Mouse (Mus musculus) CH12.LX (cell line): ENCODE data around the gene Fam69a. TPM values are rescaled to one million over a fixed set of nuclear protein-coding genes. Genes with fewer than 3 reads are reported as not detected.
A peak's percentile ranks its signal among the peaks of the same experiment; 100 is the strongest.

Experiments used
- DNase-seq: peaks from one replicate; pipeline ENCODE4 v3.0.0-alpha.2; 2013; ENCODE audit errors: extremely low read depth
- H3K27ac ChIP-seq: 2 replicates; pipeline ENCODE4 v1.5.1; 2012; ENCODE audit warnings: low read depth, mild to moderate bottlenecking, control low read depth, moderate library complexity; ENCODE audit not compliant: insufficient read depth
- H3K27me3 ChIP-seq: replicated peaks from 2 replicates; pipeline ENCODE3; 2012; ENCODE audit warnings: inconsistent platforms
- H3K36me3 ChIP-seq, 2 experiments: replicated peaks in 1 of 2; 2 replicates each; pipeline versions ENCODE3 to v1.6.1; 2012; ENCODE audit warnings: inconsistent platforms in 1 of 2, low read length in 1 of 2, mild to moderate bottlenecking in 1 of 2, mixed read lengths in 1 of 2, moderate library complexity in 1 of 2; ENCODE audit not compliant: control insufficient read depth in 1 of 2, insufficient read depth in 1 of 2
- H3K4me1 ChIP-seq, 2 experiments: 2 replicates each; pipeline ENCODE4 v1.6.1; 2012; ENCODE audit warnings: inconsistent platforms in 1 of 2, moderate library complexity in 1 of 2; ENCODE audit not compliant: insufficient read depth in 2 of 2, control insufficient read depth in 1 of 2
- H3K4me2 ChIP-seq: 2 replicates; pipeline ENCODE4 v1.6.1; 2012; ENCODE audit warnings: low read depth, mild to moderate bottlenecking, control low read depth; ENCODE audit not compliant: poor library complexity, insufficient read depth, severe bottlenecking
- H3K4me3 ChIP-seq, 3 experiments: fragments of 150-350 bp in 1 of 3; sonication (generic) in 1 of 3; replicated peaks in 1 of 3; 2 replicates each; pipeline versions ENCODE3 to v1.5.1; 2011 to 2012; ENCODE audit warnings: low read depth in 2 of 3, low read length in 2 of 3, mild to moderate bottlenecking in 2 of 3, moderate library complexity in 2 of 3, control low read depth in 1 of 3, improper control_type of control experiment in 1 of 3, inconsistent platforms in 1 of 3, mixed read lengths in 1 of 3; ENCODE audit not compliant: poor library complexity in 1 of 3
- H3K79me2 ChIP-seq: replicated peaks from 2 replicates; pipeline ENCODE4 v1.6.1; 2012; ENCODE audit warnings: mild to moderate bottlenecking, moderate library complexity; ENCODE audit not compliant: control insufficient read depth, poor library complexity, insufficient read depth, severe bottlenecking; ENCODE audit errors: extremely low read depth
- H3K9ac ChIP-seq: 2 replicates; pipeline ENCODE4 v1.6.1; 2012; ENCODE audit warnings: low read depth, mild to moderate bottlenecking, control low read depth, moderate library complexity; ENCODE audit not compliant: insufficient read depth
- H3K9me3 ChIP-seq: replicated peaks from 2 replicates; pipeline ENCODE3; 2012; ENCODE audit warnings: low read length, inconsistent platforms, mixed read lengths
- BHLHE40 ChIP-seq: IDR thresholded peaks from 2 replicates; pipeline ENCODE4 v1.6.1; 2011; ENCODE audit warnings: mild to moderate bottlenecking, low read depth, low read length, improper control_type of control experiment
- CHD1 ChIP-seq: IDR thresholded peaks from 2 replicates; pipeline ENCODE4 v1.6.1; 2012; ENCODE audit warnings: low read depth, low read length, improper control_type of control experiment, inconsistent platforms
- CHD2 ChIP-seq: IDR thresholded peaks from 2 replicates; pipeline ENCODE4 v1.6.1; 2011; ENCODE audit warnings: low read length, improper control_type of control experiment
- CTCF ChIP-seq, 2 experiments: IDR thresholded peaks in 1 of 2; conservative IDR thresholded peaks in 1 of 2; 2 replicates each; pipeline ENCODE4 v1.5.1; 2011 to 2012; ENCODE audit warnings: low read depth in 2 of 2, low read length in 2 of 2, improper control_type of control experiment in 1 of 2, inconsistent platforms in 1 of 2, mild to moderate bottlenecking in 1 of 2, moderate library complexity in 1 of 2
- E2F4 ChIP-seq: IDR thresholded peaks from 2 replicates; pipeline ENCODE4 v1.6.1; 2011; ENCODE audit warnings: low read depth, low read length, improper control_type of control experiment; ENCODE audit not compliant: insufficient replicate concordance
- ELF1 ChIP-seq: IDR thresholded peaks from 2 replicates; pipeline ENCODE4 v1.6.1; 2014; ENCODE audit warnings: low read depth, mild to moderate bottlenecking, inconsistent platforms, low read length, improper control_type of control experiment
- EP300 ChIP-seq: IDR thresholded peaks from 2 replicates; pipeline ENCODE4 v1.6.1; 2011; ENCODE audit warnings: low read length, improper control_type of control experiment
- ETS1 ChIP-seq: conservative IDR thresholded peaks from 2 replicates; pipeline ENCODE4 v1.6.1; 2012; ENCODE audit warnings: low read depth, mild to moderate bottlenecking, inconsistent platforms, low read length, improper control_type of control experiment, moderate library complexity
- GABPA ChIP-seq: IDR thresholded peaks from 2 replicates; pipeline ENCODE4 v1.6.1; 2012; ENCODE audit warnings: low read depth, low read length, improper control_type of control experiment, inconsistent platforms; ENCODE audit not compliant: insufficient replicate concordance
- HCFC1 ChIP-seq: IDR thresholded peaks from 2 replicates; pipeline ENCODE4 v1.6.1; 2012; ENCODE audit warnings: low read depth, mild to moderate bottlenecking, inconsistent platforms, low read length, improper control_type of control experiment
- IRF4 ChIP-seq: IDR thresholded peaks from 2 replicates; pipeline ENCODE4 v1.6.1; 2014; ENCODE audit warnings: low read depth, mild to moderate bottlenecking, inconsistent platforms, low read length, improper control_type of control experiment
- JUN ChIP-seq: IDR thresholded peaks from 2 replicates; pipeline ENCODE4 v1.6.1; 2011; ENCODE audit warnings: low read depth, mild to moderate bottlenecking, low read length, improper control_type of control experiment, moderate library complexity; ENCODE audit not compliant: insufficient read depth
- JUND ChIP-seq: conservative IDR thresholded peaks from 2 replicates; pipeline ENCODE4 v1.6.1; 2011; ENCODE audit warnings: low read depth, low read length, improper control_type of control experiment
- KAT2A ChIP-seq: IDR thresholded peaks from 2 replicates; pipeline ENCODE4 v1.6.1; 2012; ENCODE audit warnings: low read length, improper control_type of control experiment, inconsistent platforms; ENCODE audit not compliant: insufficient replicate concordance
- MAFK ChIP-seq: IDR thresholded peaks from 2 replicates; pipeline ENCODE4 v1.6.1; 2011; ENCODE audit warnings: low read length, improper control_type of control experiment; ENCODE audit not compliant: insufficient replicate concordance
- MAX ChIP-seq: IDR thresholded peaks from 2 replicates; pipeline ENCODE4 v1.6.1; 2011; ENCODE audit warnings: low read length, improper control_type of control experiment
- MAZ ChIP-seq: IDR thresholded peaks from 2 replicates; pipeline ENCODE4 v1.6.1; 2012; ENCODE audit warnings: low read depth, mild to moderate bottlenecking, inconsistent platforms, low read length, improper control_type of control experiment, moderate library complexity
- MEF2A ChIP-seq: IDR thresholded peaks from 2 replicates; pipeline ENCODE4 v1.6.1; 2014; ENCODE audit warnings: low read depth, mild to moderate bottlenecking, inconsistent platforms, low read length, improper control_type of control experiment, borderline replicate concordance
- MXI1 ChIP-seq: IDR thresholded peaks from 2 replicates; pipeline ENCODE4 v1.6.1; 2011; ENCODE audit warnings: mild to moderate bottlenecking, low read depth, low read length, improper control_type of control experiment
- MYC ChIP-seq: IDR thresholded peaks from 2 replicates; pipeline ENCODE4 v1.6.1; 2011; ENCODE audit warnings: low read depth, mild to moderate bottlenecking, improper control_type of control experiment, low read length
- NELFE ChIP-seq: IDR thresholded peaks from 2 replicates; pipeline ENCODE4 v1.6.1; 2011; ENCODE audit warnings: low read depth, low read length, improper control_type of control experiment
- NRF1 ChIP-seq: IDR thresholded peaks from 2 replicates; pipeline ENCODE4 v1.6.1; 2014; ENCODE audit warnings: low read depth, mild to moderate bottlenecking, inconsistent platforms, low read length, improper control_type of control experiment, moderate library complexity
- PAX5 ChIP-seq: IDR thresholded peaks from 2 replicates; pipeline ENCODE4 v1.6.1; 2012; ENCODE audit warnings: low read length, inconsistent platforms, mixed read lengths
- POLR2A ChIP-seq: IDR thresholded peaks from 2 replicates; pipeline ENCODE4 v1.6.1; 2011; ENCODE audit warnings: low read depth, mild to moderate bottlenecking, improper control_type of control experiment, low read length
- POLR2AphosphoS2 ChIP-seq: IDR thresholded peaks from 2 replicates; pipeline ENCODE4 v1.6.1; 2011; ENCODE audit warnings: low read depth, low read length, improper control_type of control experiment
- RAD21 ChIP-seq: IDR thresholded peaks from 2 replicates; pipeline ENCODE4 v1.6.1; 2011; ENCODE audit warnings: low read depth, mild to moderate bottlenecking, low read length, improper control_type of control experiment, moderate library complexity
- RCOR1 ChIP-seq: conservative IDR thresholded peaks from 2 replicates; pipeline ENCODE4 v1.6.1; 2012; ENCODE audit warnings: low read depth, mild to moderate bottlenecking, inconsistent platforms, low read length, improper control_type of control experiment
- SIN3A ChIP-seq: IDR thresholded peaks from 2 replicates; pipeline ENCODE4 v1.6.1; 2012; ENCODE audit warnings: low read length, improper control_type of control experiment, inconsistent platforms
- SMC3 ChIP-seq: IDR thresholded peaks from 2 replicates; pipeline ENCODE4 v1.6.1; 2011; ENCODE audit warnings: low read depth, low read length, improper control_type of control experiment
- TBP ChIP-seq: conservative IDR thresholded peaks from 2 replicates; pipeline ENCODE4 v1.6.1; 2011; ENCODE audit warnings: low read depth, low read length, improper control_type of control experiment
- TCF12 ChIP-seq: IDR thresholded peaks from 2 replicates; pipeline ENCODE4 v1.6.1; 2014; ENCODE audit warnings: low read depth, mild to moderate bottlenecking, inconsistent platforms, low read length, improper control_type of control experiment
- UBTF ChIP-seq: IDR thresholded peaks from 2 replicates; pipeline ENCODE4 v1.6.1; 2012; ENCODE audit warnings: low read depth, mild to moderate bottlenecking, inconsistent platforms, low read length, improper control_type of control experiment, moderate library complexity
- USF1 ChIP-seq: IDR thresholded peaks from 2 replicates; pipeline ENCODE4 v1.6.1; 2014; ENCODE audit warnings: low read depth, mild to moderate bottlenecking, inconsistent platforms, low read length, improper control_type of control experiment
- USF2 ChIP-seq: conservative IDR thresholded peaks from 2 replicates; pipeline ENCODE4 v1.6.1; 2011; ENCODE audit warnings: low read depth, low read length, improper control_type of control experiment
- ZC3H11A ChIP-seq: IDR thresholded peaks from 2 replicates; pipeline ENCODE4 v1.6.1; 2012; ENCODE audit warnings: low read depth, mild to moderate bottlenecking, inconsistent platforms, low read length, improper control_type of control experiment
- ZKSCAN1 ChIP-seq: IDR thresholded peaks from 2 replicates; pipeline ENCODE4 v1.6.1; 2012; ENCODE audit warnings: low read depth, inconsistent platforms, low read length, improper control_type of control experiment, borderline replicate concordance
- ZMIZ1 ChIP-seq: IDR thresholded peaks from 2 replicates; pipeline ENCODE4 v1.6.1; 2012; ENCODE audit warnings: low read depth, mild to moderate bottlenecking, inconsistent platforms, low read length, improper control_type of control experiment
- ZNF384 ChIP-seq: IDR thresholded peaks from 2 replicates; pipeline ENCODE4 v1.6.1; 2012; ENCODE audit warnings: low read depth, low read length, improper control_type of control experiment, inconsistent platforms
- dilution Hi-C: fragments of 300-500 bp; cut with MboI; formaldehyde crosslinking; loops from 2 replicates; pipeline ENCODE4 v1.14.3; 2020; ENCODE audit warnings: low sequenced_read_pairs; ENCODE audit not compliant: extremely low pct_unique_long_range_greater_than_20kb, extremely low pct_ligation_motif_present
- in situ Hi-C: fragments of 300-500 bp; cut with MboI; formaldehyde crosslinking; loops from 3 replicates; pipeline ENCODE4 v1.14.3; 2019; ENCODE audit warnings: low sequenced_read_pairs, low pct_ligation_motif_present, low pct_unique_long_range_greater_than_20kb, mixed read lengths
- polyA plus RNA-seq: library from polyadenylated mRNA; unstranded; fragments of >175 nt; gene quantifications from 2 replicates; pipeline ENCODE4 v1.2.1, GENCODE M21; 2012; ENCODE audit warnings: low read depth; ENCODE audit not compliant: insufficient read length
- total RNA-seq, 2 experiments: library from RNA; depleted of rRNA; stranded (reverse); fragments of 300-350 nt in 1 of 2; fragments of >200 nt in 1 of 2; gene quantifications; 2 replicates each; pipeline ENCODE4 v1.2.3; 2012 to 2014

Gene Fam69a
- total and polyA plus RNA-seq, 3 experiments, result 4.2 to 14.2 (median 6.5) TPM

DNA sequence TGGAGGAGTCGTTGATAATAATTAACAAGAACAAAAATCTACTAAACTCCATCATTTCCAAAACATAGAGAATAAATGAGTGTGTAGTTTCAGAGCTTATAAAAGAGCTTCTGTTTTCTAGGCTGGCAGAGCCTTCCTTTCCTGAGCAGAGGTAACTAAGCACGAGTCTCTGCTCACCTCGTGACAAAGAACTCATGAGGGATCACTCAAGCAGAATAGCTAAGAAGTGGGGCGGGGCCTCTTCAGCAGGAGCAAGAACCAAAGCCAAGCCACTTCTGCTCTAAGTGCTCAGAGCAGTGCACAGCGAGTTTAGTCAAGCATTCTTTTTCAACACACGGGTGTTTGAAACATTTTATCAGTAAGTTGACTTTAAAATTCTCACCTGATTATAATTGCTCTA is 45.7 kb downstream of the Fam69a start:
- peak; percentile 72 for DNase-seq
- Histone ChIP-seq H3K9ac (no peak overlapping the region), H3K4me3 (no peak overlapping the region), H3K79me2 (no peaks in the 10 kb centered on the region), H3K4me2 (no peak overlapping the region; the same call in 1 of the 2 replicates), H3K9me3 (no peaks in the 10 kb centered on the region), H3K27ac (no peak overlapping the region), H3K36me3 (no peaks in the 10 kb centered on the region), H3K4me1 (peaks cover 3 to 36% of the 10 kb centered on the region in 2 experiments; a peak in 3 of 4 replicates), H3K27me3 (no peaks in the 10 kb centered on the region)
- TF ChIP-seq POLR2AphosphoS2 (no peak), RCOR1 (no peak), PAX5 (no peak), UBTF (no peak), CHD2 (0 out of 2 replicates have a peak, but pooled peaks have one; percentile 18), TCF12 (no peak), NELFE (0 out of 2 replicates have a peak, but pooled peaks have one; percentile 44), SIN3A (0 out of 2 replicates have a peak, but pooled peaks have one; percentile 19), KAT2A (no peak), ZMIZ1 (no peak), IRF4 (no peak), SMC3 (no peak), GABPA (no peak), RAD21 (no peak), MYC (peak; percentile 88), CHD1 (no peak), MXI1 (peak; percentile 28; the same call in 1 of the 2 replicates), BHLHE40 (peak; percentile 88), JUND (no peak), NRF1 (no peak), CTCF (conservative IDR thresholded peaks at IDR 0.05 in 1 of 2, IDR thresholded peaks at IDR 0.05 in 1 of 2; ENCODE audit: low read depth in 2 of 2, low read length in 2 of 2) (no peak), MAZ (no peak), MAX (peak; percentile 85), TBP (no peak), HCFC1 (no peak), MEF2A (no peak), EP300 (peak; percentile 33; the same call in 1 of the 2 replicates), ELF1 (no peak), ZNF384 (no peak), USF2 (no peak), POLR2A (no peak), E2F4 (no peak), ETS1 (peak; percentile 27; the same call in 1 of the 2 replicates), ZC3H11A (no peak), USF1 (no peak), ZKSCAN1 (no peak), JUN (no peak), MAFK (no peak)
- in situ Hi-C loops (no loop called here), dilution Hi-C loops (no loop called here)
